Mouse (Mus musculus) heart, postnatal 0 days (tissue): ENCODE results near the gene Ptpn9. TPM values are rescaled to one million over a fixed set of nuclear protein-coding genes. Genes with fewer than 3 reads are reported as not detected.

Experiments used
- ATAC-seq: fragments of 200-750 bp; cut with Nextera tagmentation; 2 replicates; pipeline ENCODE4 v1.8.0; 2017; ENCODE audit warnings: low read depth, moderate number of reproducible peaks, moderate library complexity; ENCODE audit not compliant: insufficient read depth
- DNase-seq: peaks from one replicate; pipeline ENCODE4 v3.0.0-alpha.2; 2016; ENCODE audit warnings: low spot score
- H3K27ac ChIP-seq: fragments of 300-500 bp; sonication (generic); 2 replicates; pipeline ENCODE4 v1.5.1; 2014; ENCODE audit warnings: low read depth, mild to moderate bottlenecking
- H3K27me3 ChIP-seq: fragments of 300-500 bp; sonication (generic); 2 replicates; pipeline ENCODE4 v1.6.1; 2014; ENCODE audit warnings: low read length, mixed read lengths; ENCODE audit not compliant: control insufficient read depth, insufficient read depth
- H3K36me3 ChIP-seq: fragments of 300-500 bp; sonication (generic); replicated peaks from 2 replicates; pipeline ENCODE4 v1.6.1; 2014; ENCODE audit warnings: low read length, mixed read lengths; ENCODE audit not compliant: control insufficient read depth, insufficient read depth
- H3K4me1 ChIP-seq: fragments of 300-500 bp; sonication (generic); 2 replicates; pipeline ENCODE4 v1.6.1; 2014; ENCODE audit warnings: antibody characterized with exemption; ENCODE audit not compliant: control insufficient read depth, insufficient read depth
- H3K4me2 ChIP-seq: fragments of 300-500 bp; sonication (generic); 2 replicates; pipeline ENCODE4 v1.6.1; 2014; ENCODE audit warnings: low read depth, mild to moderate bottlenecking, low read length, moderate library complexity
- H3K4me3 ChIP-seq: fragments of 300-500 bp; sonication (generic); 2 replicates; pipeline ENCODE4 v1.5.1; 2014; ENCODE audit warnings: low read depth, low read length
- H3K9ac ChIP-seq: fragments of 300-500 bp; sonication (generic); replicated peaks from 2 replicates; pipeline ENCODE4 v1.6.1; 2014; ENCODE audit warnings: low read depth, low read length, mixed read lengths
- H3K9me3 ChIP-seq: fragments of 300-500 bp; sonication (generic); replicated peaks from 2 replicates; pipeline ENCODE4 v1.6.1; 2016; ENCODE audit warnings: low read length; ENCODE audit not compliant: control insufficient read depth
- CTCF ChIP-seq: IDR thresholded peaks from 2 replicates; pipeline ENCODE4 v1.5.1; 2016; ENCODE audit warnings: antibody characterized with exemption, control low read depth, low read depth
- EP300 ChIP-seq: IDR thresholded peaks from 2 replicates; pipeline ENCODE4 v1.6.1; 2016; ENCODE audit warnings: antibody characterized with exemption, low read depth
- WGBS: fragments of 180-500 bp; shearing (Covaris S2); extraction: QIAGEN DNeasy Blood & Tissue Kit; methylation state at CpG from one replicate; pipeline ENCODE4 v1.1.7; 2014; 5-methylcytosine and 5-hydroxymethylcytosine counted together
- polyA plus RNA-seq: library from polyadenylated mRNA; unstranded; fragments of >200 nt; fragmentation: Nextera tagmentation; extraction: Ambion mirVana; gene quantifications from 2 replicates; pipeline ENCODE4 v1.2.1, GENCODE M21; 2015
- total RNA-seq: library from RNA; depleted of rRNA; stranded (reverse); fragments of >200 nt; gene quantifications from 2 replicates; pipeline ENCODE4 v1.2.3, GENCODE M21; 2014; ENCODE audit warnings: low replicate concordance; rRNA removed

Ptpn9 gene
- total and polyA plus RNA-seq, 2 experiments from 2014 or later = 8.9 to 22.2 TPM

GRCm38 (mm10) chr9:57074822-57075603 is 80.3 kb downstream of the Ptpn9 start:
- 8% methylated on average over 17 of the region's 17 CpGs for WGBS
- Histone ChIP-seq H3K4me2 (peak overlapping the region; percentile 87), H3K36me3 (no peaks in the 10 kb centered on the region), H3K27ac (peak overlapping the region; percentile 99), H3K27me3 (no peaks in the 10 kb centered on the region), H3K4me3 (peak overlapping the region; percentile 88), H3K9ac (no peak overlapping the region; the same call in 1 of the 2 replicates), H3K9me3 (no peaks in the 10 kb centered on the region), H3K4me1 (peaks cover 11% of the 10 kb centered on the region)
- ATAC-seq (no peak), DNase-seq (peak; percentile 85)
- TF ChIP-seq EP300 (no peak), CTCF (no peak)

- H3K27ac ChIP-seq = peak overlapping the region; percentile 99
- TF ChIP-seq EP300 (0 out of 2 replicates have a peak, but pooled peaks have one; percentile 15), CTCF (no peak)
- peaks cover 11% of the 10 kb centered on the region for H3K4me1 ChIP-seq
- H3K36me3 ChIP-seq = no peaks in the 10 kb centered on the region
- H3K27me3 ChIP-seq = no peaks in the 10 kb centered on the region
- peak overlapping the region; percentile 88 for H3K4me3 ChIP-seq
- ATAC-seq = peak; percentile 75
- no peaks in the 10 kb centered on the region for H3K9me3 ChIP-seq
- WGBS = under 1% methylated on average over 43 of the region's 43 CpGs
- H3K9ac ChIP-seq = peak overlapping the region; percentile 75; the same call in 1 of the 2 replicates
- DNase-seq = peak; percentile 100
- H3K4me2 ChIP-seq = peak overlapping the region; percentile 87
Observed at GRCm38 (mm10) chr9:57075681-57076381, 81.1 kb downstream of the Ptpn9 start.

GRCm38 (mm10) chr9:57076701-57077660 is 82.3 kb downstream of the Ptpn9 start:
- Histone ChIP-seq H3K4me3 (peak overlapping the region; percentile 86), H3K27me3 (no peaks in the 10 kb centered on the region), H3K4me1 (peaks cover 11% of the 10 kb centered on the region), H3K9ac (peak overlapping the region; percentile 75), H3K4me2 (peak overlapping the region; percentile 84), H3K9me3 (no peaks in the 10 kb centered on the region), H3K27ac (peak overlapping the region; percentile 95), H3K36me3 (no peaks in the 10 kb centered on the region)
- WGBS = under 1% methylated on average over 47 of the region's 72 CpGs
- DNase-seq (peak; percentile 86), ATAC-seq (peak; percentile 16)
- no peak for TF ChIP-seq EP300
- TF ChIP-seq CTCF = no peak

- Histone ChIP-seq H3K9me3 (no peaks in the 10 kb centered on the region), H3K4me3 (no peak overlapping the region), H3K4me2 (no peak overlapping the region), H3K27ac (no peak overlapping the region), H3K36me3 (peaks cover 20% of the 10 kb centered on the region; the same call in 1 of the 2 replicates), H3K4me1 (no peaks in the 10 kb centered on the region), H3K27me3 (no peaks in the 10 kb centered on the region), H3K9ac (no peak overlapping the region)
- no peak for ATAC-seq
- no peak for DNase-seq
- WGBS = 74% methylated on average over 3 of the region's 3 CpGs
- no peak for TF ChIP-seq EP300
- no peak for TF ChIP-seq CTCF
Observed at GRCm38 (mm10) chr9:57082236-57082635, 87.5 kb downstream of the Ptpn9 start.

Other genes with a start within 250 kb of the Ptpn9 start
- gene Lingo1, start 198.5 kb upstream of the Ptpn9 start, total RNA-seq = 0.93 and 2.4 TPM in 2 replicates
- gene Lingo1, start 198.5 kb upstream of the Ptpn9 start, polyA plus RNA-seq = 0.66 and 1.1 TPM in 2 replicates
- not detected in 2 replicates for gene Odf3l1, start 130.2 kb upstream of the Ptpn9 start, total RNA-seq
- gene Odf3l1, start 130.2 kb upstream of the Ptpn9 start, polyA plus RNA-seq = 0.12 and 0.36 TPM in 2 replicates
- gene Cspg4, start 129.9 kb upstream of the Ptpn9 start, total RNA-seq = 62.4 and 93.5 TPM in 2 replicates
- gene Cspg4, start 129.9 kb upstream of the Ptpn9 start, polyA plus RNA-seq = 14.4 and 17.4 TPM in 2 replicates
- gene Snx33, start 66.6 kb upstream of the Ptpn9 start, total RNA-seq = 11.4 and 13.5 TPM in 2 replicates
- gene Snx33, start 66.6 kb upstream of the Ptpn9 start, polyA plus RNA-seq = 4.4 and 5.2 TPM in 2 replicates
- gene Imp3, start 57.4 kb upstream of the Ptpn9 start, total RNA-seq = 178 and 179 TPM in 2 replicates
- 58.1 and 63.1 TPM in 2 replicates for gene Imp3, start 57.4 kb upstream of the Ptpn9 start, polyA plus RNA-seq
- gene Snupn, start 44.0 kb upstream of the Ptpn9 start, total RNA-seq = 2.8 and 9.6 TPM in 2 replicates
- gene Snupn, start 44.0 kb upstream of the Ptpn9 start, polyA plus RNA-seq = 14.9 and 15.8 TPM in 2 replicates
- 27.9 and 39.6 TPM in 2 replicates for gene Sin3a, start 77.1 kb downstream of the Ptpn9 start, total RNA-seq
- 9.7 and 12.1 TPM in 2 replicates for gene Sin3a, start 77.1 kb downstream of the Ptpn9 start, polyA plus RNA-seq
- 106 and 138 TPM in 2 replicates for gene Man2c1, start 135.8 kb downstream of the Ptpn9 start, total RNA-seq
- 31.8 and 35.6 TPM in 2 replicates for gene Man2c1, start 135.8 kb downstream of the Ptpn9 start, polyA plus RNA-seq
- gene Neil1, start 153.4 kb downstream of the Ptpn9 start, total RNA-seq = 10.3 and 13.6 TPM in 2 replicates
- gene Neil1, start 153.4 kb downstream of the Ptpn9 start, polyA plus RNA-seq = 5.1 and 5.9 TPM in 2 replicates
- 21.1 and 45.2 TPM in 2 replicates for gene Commd4, start 163.4 kb downstream of the Ptpn9 start, total RNA-seq
- gene Commd4, start 163.4 kb downstream of the Ptpn9 start, polyA plus RNA-seq = 69.4 and 71.8 TPM in 2 replicates
- not detected in 2 replicates for gene Trcg1, start 241.6 kb downstream of the Ptpn9 start, total RNA-seq
- not detected in 2 replicates for gene Trcg1, start 241.6 kb downstream of the Ptpn9 start, polyA plus RNA-seq